In the genomic region with DNA sequence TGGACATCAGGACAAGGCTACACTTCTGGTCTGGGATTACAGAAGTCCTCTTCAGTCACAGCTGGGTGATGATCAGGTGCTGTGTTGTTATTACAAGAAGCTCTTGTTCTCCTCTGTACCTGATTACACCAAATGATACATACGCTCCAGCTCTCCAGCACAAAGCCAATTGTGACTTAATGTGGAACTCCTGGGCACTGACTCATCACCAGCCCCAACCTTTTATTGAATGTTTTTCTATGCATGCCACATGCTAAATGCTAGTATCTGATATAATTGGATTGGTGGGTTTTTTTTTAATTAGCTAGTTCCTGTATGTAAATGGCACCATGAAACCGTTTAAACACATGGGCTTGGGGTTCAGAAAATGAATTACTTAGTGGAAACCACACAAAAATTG, we compare ENCODE assay signal across 30 mouse cellular contexts. TPM values are rescaled to one million over a fixed set of nuclear protein-coding genes. Genes with fewer than 3 reads are reported as not detected.
DNase-seq lines count a peak whose midpoint lies in the region; ATAC-seq and TF ChIP-seq lines count a peak whose summit lies in the region.
"Had no signal": no experiment of that assay in that cellular context is flagged by ENCODE, and none has a peak within 500 bp of the region (broad histone marks: within the 10 kb centered on the region; RNA-seq: fewer than 3 reads in every experiment).

A gene (minus strand): TSS at position 101 of the 400 bp plus-strand sequence.

- no peak for ATAC-seq in CD4-positive, CD25-positive, alpha-beta regulatory T cell, adult 4 months
- ATAC-seq: forebrain, embryonic 14.5 days; forebrain, embryonic 16.5 days had no signal

- no peak within 1 kb of the TSS for H3K9ac ChIP-seq in ES-E14 (ENCODE audit: insufficient read depth, low read depth, low read length, poor library complexity, severe bottlenecking)
- H3K9ac ChIP-seq: embryonic facial prominence, embryonic 13.5 days; embryonic facial prominence, embryonic 15.5 days; forebrain, embryonic 12.5 days had no signal

- DNase-seq in testis, postnatal 14 days (ENCODE audit: low spot score) = no peak
- no peak for DNase-seq in ES-E14 (ENCODE audit: low read depth, low spot score)
- no peak for DNase-seq in hindbrain, embryonic 10.5 days (ENCODE audit: low spot score)
- DNase-seq: adrenal gland, adult 2 months; adrenal gland, postnatal 10 days; adrenal gland, postnatal 25 days; cerebellum, adult 11 months; cerebellum, adult 18-20 months; cerebellum, adult 8-10 months; cerebellum, adult 9-11 months; cerebellum, postnatal 14 days; cerebellum, postnatal 36 days; embryo, embryonic 11 days had no signal

- H3K4me1 ChIP-seq in testis, adult 2 months (ENCODE audit: control insufficient read depth, insufficient read depth, low read length) = no peaks in the 10 kb centered on the region
- no peaks in the 10 kb centered on the region for H3K4me1 ChIP-seq in ES-E14 (ENCODE audit: control insufficient read depth in 2 of 2, insufficient read depth in 2 of 2, low read length in 2 of 2, poor library complexity in 1 of 2)
- no peaks in the 10 kb centered on the region for H3K4me1 ChIP-seq in hindbrain, embryonic 10.5 days (replicated peaks)
- H3K4me1 ChIP-seq: embryonic facial prominence, embryonic 13.5 days; embryonic facial prominence, embryonic 15.5 days; forebrain, embryonic 10.5 days; forebrain, embryonic 12.5 days had no signal

- TF ChIP-seq POLR2A in testis, adult 2 months (IDR thresholded peaks at IDR 0.05; ENCODE audit: control insufficient read depth, low read depth, low read length) = no peak

- 86% methylated on average over 2 of the region's 2 CpGs for WGBS in hindbrain, embryonic 10.5 days

- peak within 1 kb of the TSS; percentile 81 for H3K4me3 ChIP-seq in testis, adult 2 months (ENCODE audit: control insufficient read depth, low read depth, low read length)
- H3K4me3 ChIP-seq in ES-E14 (ENCODE audit: insufficient read depth in 1 of 2, low read depth in 1 of 2, low read length in 2 of 2, poor library complexity in 1 of 2, severe bottlenecking in 1 of 2) = no peak within 1 kb of the TSS
- H3K4me3 ChIP-seq in hindbrain, embryonic 10.5 days = no peak within 1 kb of the TSS
- H3K4me3 ChIP-seq: embryonic facial prominence, embryonic 13.5 days; embryonic facial prominence, embryonic 15.5 days; erythroblast, embryonic 14.5 days; forebrain, embryonic 10.5 days; forebrain, embryonic 12.5 days had no signal

- TF ChIP-seq CTCF in testis, adult 2 months (IDR thresholded peaks at IDR 0.05; ENCODE audit: control insufficient read depth, insufficient read depth, insufficient replicate concordance, low read depth, low read length) = no peak

- H3K27me3 ChIP-seq in testis, adult 2 months (ENCODE audit: control insufficient read depth, insufficient read depth, low read length) = no peaks in the 10 kb centered on the region
- H3K27me3 ChIP-seq in hindbrain, embryonic 10.5 days (ENCODE audit: insufficient read depth, poor library complexity, severe bottlenecking) = no peaks in the 10 kb centered on the region
- H3K27me3 ChIP-seq: CH12.LX; embryonic facial prominence, embryonic 13.5 days; embryonic facial prominence, embryonic 15.5 days; forebrain, embryonic 12.5 days had no signal

- H3K36me3 ChIP-seq in testis, adult 2 months (ENCODE audit: control insufficient read depth, insufficient read depth, low read length) = no peaks in the 10 kb centered on the region
- H3K36me3 ChIP-seq in ES-E14 (ENCODE audit: control insufficient read depth, insufficient read depth, low read length, poor library complexity, severe bottlenecking) = peaks cover 12% of the 10 kb centered on the region; the same call in 1 of the 2 replicates
- H3K36me3 ChIP-seq in hindbrain, embryonic 10.5 days = no peaks in the 10 kb centered on the region
- H3K36me3 ChIP-seq: embryonic facial prominence, embryonic 13.5 days; embryonic facial prominence, embryonic 15.5 days; forebrain, embryonic 10.5 days; forebrain, embryonic 12.5 days; G1E had no signal

- no peaks in the 10 kb centered on the region for H3K9me3 ChIP-seq in ES-E14 (ENCODE audit: control insufficient read depth, insufficient read depth, low read depth, low read length)
- H3K9me3 ChIP-seq in hindbrain, embryonic 10.5 days = no peaks in the 10 kb centered on the region
- H3K9me3 ChIP-seq: embryonic facial prominence, embryonic 13.5 days; embryonic facial prominence, embryonic 15.5 days; forebrain, embryonic 10.5 days; forebrain, embryonic 12.5 days had no signal

- 0 out of 2 replicates have a peak within 1 kb of the TSS, but pooled peaks have one; percentile 26 for H3K27ac ChIP-seq in testis, adult 2 months (ENCODE audit: control insufficient read depth, insufficient read depth, low read depth, low read length)
- no peak within 1 kb of the TSS for H3K27ac ChIP-seq in ES-E14 (ENCODE audit: insufficient read depth, low read depth, low read length, poor library complexity, severe bottlenecking)
- no peak within 1 kb of the TSS for H3K27ac ChIP-seq in hindbrain, embryonic 10.5 days
- H3K27ac ChIP-seq: embryonic facial prominence, embryonic 13.5 days; embryonic facial prominence, embryonic 15.5 days; forebrain, embryonic 10.5 days; forebrain, embryonic 12.5 days had no signal

- in situ Hi-C loops in ES-E14 (cut with MboI; ENCODE audit: low sequenced_read_pairs in 2 of 2, unreplicated experiment in 2 of 2) = no loop called here

TF ChIP-seq in ES-E14, 5 proteins besides CTCF, POLR2A, EP300 and RAD21:
- TF ChIP-seq ZNF384 (IDR thresholded peaks at IDR 0.05; ENCODE audit: low read depth, low read length) (no peak), CHD2 (IDR thresholded peaks at IDR 0.05; ENCODE audit: low read depth, low read length) (no peak), MAFK (IDR thresholded peaks at IDR 0.05; ENCODE audit: insufficient read depth, low read depth, low read length) (no peak), HCFC1 (IDR thresholded peaks at IDR 0.05; ENCODE audit: borderline replicate concordance, insufficient read depth, low read length) (no peak), ZC3H11A (IDR thresholded peaks at IDR 0.05; ENCODE audit: borderline replicate concordance, low read depth, low read length) (no peak)

RNA-seq across cellular contexts. Expression of the gene that starts here (rescaled TPM):
- 28.7 and 36.2 TPM in 2 replicates for polyA plus RNA-seq in testis, adult 2 months (2012; rRNA removed)
- total RNA-seq in ES-E14 (2012; rRNA removed) = 35.5 and 56.9 TPM in 2 replicates
- polyA plus RNA-seq in hindbrain, embryonic 10.5 days (2016; fragmentation: Nextera tagmentation; extraction: Ambion mirVana) = not detected in 2 replicates
- not detected for polyA plus RNA-seq in CD4-positive, CD25-positive, alpha-beta regulatory T cell, adult 4 months (2017; shearing (Covaris generic))
- total RNA-seq: adrenal gland, adult 2 months; adrenal gland, postnatal 10 days; adrenal gland, postnatal 25 days; adrenal gland, postnatal 4 days; CH12.LX; common myeloid progenitor, adult 5-6 weeks had no signal
- polyA plus RNA-seq: adrenal gland, adult 2 months; brain, embryonic 14.5 days; C2C12; embryonic facial prominence, embryonic 11.5 days; embryonic facial prominence, embryonic 13.5 days; embryonic facial prominence, embryonic 15.5 days; erythroblast, embryonic 14.5 days; forebrain, embryonic 10.5 days; forebrain, embryonic 12.5 days; forebrain, embryonic 14.5 days; forebrain, embryonic 16.5 days; frontal cortex, adult 2 months; G1E had no signal

Comparison
In these comparisons a context has a peak if more than half of its experiments do, and no peak if none do; other contexts are left out.
1. RNA of the gene that starts here (polyA plus RNA-seq): 28.7 to 36.2 TPM in testis, adult 2 months; not detected in CD4-positive, CD25-positive, alpha-beta regulatory T cell, adult 4 months and not detected in hindbrain, embryonic 10.5 days; every median in the first group is over 10 times any median in the second.